Mouse (Mus musculus): ENCODE measurements at regions not wholly inside any gene's neighbourhood (a gene's known extent, or its start where the extent isn't known, plus 50 kb on each side); places are given as distances from the start of the nearest gene placed in this dataset.

GRCm38 (mm10) chr2:157633286-157633685 is 62.2 kb upstream of the Blcap start:
- DNase-seq (ENCODE audit: low spot score) = no peak

GRCm38 (mm10) chr2:157635670-157636069 is 64.6 kb upstream of the Blcap start:
- peak; percentile 84 for DNase-seq (ENCODE audit: low spot score)

GRCm38 (mm10) chr2:157640873-157641272 is 69.8 kb upstream of the Blcap start:
- DNase-seq (ENCODE audit: low spot score) = no peak

GRCm38 (mm10) chr2:157663584-157664375 is 73.4 kb upstream of the Ctnnbl1 start:
- DNase-seq (ENCODE audit: low spot score) = peak; percentile 67

GRCm38 (mm10) chr2:157664481-157664880 is 72.7 kb upstream of the Ctnnbl1 start:
- no peak for DNase-seq (ENCODE audit: low spot score)

GRCm38 (mm10) chr2:157670191-157670590 is 67.0 kb upstream of the Ctnnbl1 start:
- DNase-seq (ENCODE audit: low spot score) = no peak

- no peak for DNase-seq (ENCODE audit: low spot score)
These were observed 62.3 kb upstream of the Ctnnbl1 start for GRCm38 (mm10) chr2:157674906-157675305.

- DNase-seq (ENCODE audit: low spot score) = no peak
These were observed 60.6 kb upstream of the Ctnnbl1 start for GRCm38 (mm10) chr2:157676396-157677176.

GRCm38 (mm10) chr2:157677262-157677661 is 59.9 kb upstream of the Ctnnbl1 start:
- no peak for DNase-seq (ENCODE audit: low spot score)

- no peak for DNase-seq (ENCODE audit: low spot score)
These were observed 55.3 kb upstream of the Ctnnbl1 start for GRCm38 (mm10) chr2:157681931-157682330.
